Mouse (Mus musculus) cerebellum, adult 2 months (tissue): ENCODE measurements around the gene Pus3. TPM values are rescaled to one million over a fixed set of nuclear protein-coding genes. Genes with fewer than 3 reads are reported as not detected.

ENCODE experiments used
- DNase-seq, 2 experiments: peaks; one replicate each; pipeline ENCODE4 v3.0.0; 2021
- H3K27ac ChIP-seq: fragments of 200-500 bp; 2 replicates; pipeline ENCODE4 v1.5.1; 2012; ENCODE audit warnings: low read length, control low read depth, inconsistent platforms; ENCODE audit not compliant: insufficient read depth
- H3K27me3 ChIP-seq: fragments of 200-500 bp; 2 replicates; pipeline ENCODE4 v1.6.1; 2012; ENCODE audit warnings: inconsistent platforms, mild to moderate bottlenecking, low read length, moderate library complexity; ENCODE audit not compliant: control insufficient read depth, insufficient read depth
- H3K4me1 ChIP-seq: fragments of 200-500 bp; 2 replicates; pipeline ENCODE4 v1.6.1; 2011; ENCODE audit warnings: low read length; ENCODE audit not compliant: control insufficient read depth, insufficient read depth
- H3K4me3 ChIP-seq: fragments of 200-500 bp; replicated peaks from 2 replicates; pipeline ENCODE3; 2011; ENCODE audit warnings: mild to moderate bottlenecking, low read depth, low read length, control low read depth; ENCODE audit not compliant: insufficient read depth
- CTCF ChIP-seq: fragments of 200-500 bp; IDR thresholded peaks from 2 replicates; pipeline ENCODE4 v1.5.1; 2011; ENCODE audit warnings: low read depth, mild to moderate bottlenecking, control low read depth, low read length, moderate library complexity, borderline replicate concordance; ENCODE audit not compliant: insufficient read depth
- POLR2A ChIP-seq: fragments of 200-500 bp; IDR thresholded peaks from 2 replicates; pipeline ENCODE4 v1.6.1; 2011; ENCODE audit warnings: low read length, control low read depth, borderline replicate concordance; ENCODE audit not compliant: insufficient read depth
- WGBS: fragments of 180-500 bp; shearing (Covaris S2); methylation state at CpG from one replicate; pipeline ENCODE4 v1.1.7; 2018; 5-methylcytosine and 5-hydroxymethylcytosine counted together
- polyA plus RNA-seq: library from polyadenylated mRNA; depleted of rRNA; stranded (reverse); fragments of >200 nt; gene quantifications from 2 replicates; pipeline ENCODE4 v1.2.3, GENCODE M21; 2012; rRNA removed

The Pus3 gene
- polyA plus RNA-seq = 13.1 and 13.7 TPM in 2 replicates

- Histone ChIP-seq H3K4me1 (no peaks in the 10 kb centered on the region), H3K4me3 (peak within 1 kb of the TSS; percentile 90), H3K27ac (peak within 1 kb of the TSS; percentile 23), H3K27me3 (no peaks in the 10 kb centered on the region)
- DNase-seq = peak; percentile 89 to 92
- no peak for TF ChIP-seq CTCF
- TF ChIP-seq POLR2A = peak; percentile 62; the same call in 1 of the 2 replicates
- 1% methylated on average over 59 of the region's 59 CpGs for WGBS
These were observed at the start of gene Pus3, which contains the start of gene Ddx25 for GRCm38 (mm10) chr9:35558257-35559008. Gene Pus3 (plus strand): TSS chr9:35558595. Gene Ddx25 (minus strand): TSS chr9:35558528.

DNA sequence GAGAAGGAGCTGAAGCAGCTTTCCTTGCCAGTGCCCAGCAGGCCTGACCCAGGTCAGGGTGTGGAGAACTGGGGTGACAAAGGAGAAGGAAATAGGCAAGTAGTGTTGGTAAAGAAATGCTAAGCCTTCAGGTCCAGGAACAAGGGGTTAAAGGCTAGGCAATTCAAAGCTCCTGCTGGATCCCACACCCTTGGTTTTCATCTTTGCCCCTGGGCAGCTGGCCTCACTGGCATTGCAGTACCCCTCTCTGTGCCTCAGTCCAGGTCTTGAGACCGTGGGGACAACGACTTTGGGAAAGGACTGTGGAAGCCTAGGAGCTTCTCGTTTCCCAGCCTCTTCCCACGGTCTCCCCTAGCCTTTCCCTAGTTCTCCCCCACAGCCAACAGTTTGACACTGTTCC lies 44.5 kb upstream of the Pus3 start:
- 81% methylated on average over 4 of the region's 4 CpGs for WGBS
- no peak for TF ChIP-seq CTCF
- TF ChIP-seq POLR2A = no peak
- Histone ChIP-seq H3K4me3 (no peak overlapping the region), H3K4me1 (peaks cover 7% of the 10 kb centered on the region), H3K27me3 (no peaks in the 10 kb centered on the region), H3K27ac (no peak overlapping the region)
- DNase-seq = no peak

- WGBS = 80% methylated on average over 5 of the region's 5 CpGs
- no peak for TF ChIP-seq CTCF
- TF ChIP-seq POLR2A = no peak
- DNase-seq = no peak
- Histone ChIP-seq H3K4me1 (no peaks in the 10 kb centered on the region; the same call in 1 of the 2 replicates), H3K4me3 (no peak overlapping the region), H3K27ac (no peak overlapping the region), H3K27me3 (no peaks in the 10 kb centered on the region)
These were observed 42.2 kb upstream of the Pus3 start for GRCm38 (mm10) chr9:35516182-35516581.

DNA sequence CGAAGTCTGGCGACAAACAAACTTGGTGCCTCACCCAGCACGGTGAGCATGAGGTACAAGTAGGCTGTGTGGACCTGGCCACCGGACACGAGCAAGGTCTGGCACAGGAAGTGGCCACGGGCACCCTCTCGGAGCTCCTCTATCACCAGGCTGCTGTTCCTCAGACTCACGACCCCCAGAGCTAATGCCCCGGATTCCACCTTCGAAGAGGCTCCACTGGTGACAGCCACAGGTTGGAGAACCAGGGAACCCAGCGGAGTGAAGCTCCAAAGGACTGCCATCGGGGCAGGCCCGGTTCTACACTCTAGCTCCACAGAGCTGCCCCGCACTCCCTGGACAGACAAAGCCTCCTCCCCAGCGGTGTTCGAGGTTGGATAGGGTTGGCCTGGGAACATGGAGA lies 41.7 kb upstream of the Pus3 start:
- no peaks in the 10 kb centered on the region for H3K27me3 ChIP-seq
- DNase-seq = no peak
- TF ChIP-seq CTCF = no peak
- H3K27ac ChIP-seq = no peak overlapping the region
- WGBS = 90% methylated on average over 16 of the region's 16 CpGs
- H3K4me3 ChIP-seq = no peak overlapping the region
- no peaks in the 10 kb centered on the region for H3K4me1 ChIP-seq

DNA sequence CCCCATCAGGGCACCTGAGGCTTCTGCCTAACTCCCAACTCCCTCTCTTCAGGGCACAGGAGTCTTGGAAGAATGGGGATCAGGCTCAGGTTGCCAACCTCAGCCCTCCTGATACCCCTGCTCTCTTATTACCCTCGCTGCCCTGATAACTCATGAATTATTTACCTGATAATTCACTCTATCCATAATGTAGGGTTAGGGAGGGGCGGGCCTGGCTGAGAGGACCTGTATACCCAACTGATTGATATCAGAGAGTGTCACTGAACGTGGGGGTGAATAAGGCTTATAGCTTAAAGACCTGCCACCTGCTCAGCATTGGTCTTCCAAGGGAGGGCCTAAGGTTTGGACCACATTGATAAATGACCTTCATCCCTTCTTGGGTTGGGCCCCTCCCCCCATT lies 40.2 kb upstream of the Pus3 start, which contains the start of gene Gm1113:
Gene Gm1113 (minus strand): TSS at position 101 of the 400 bp plus-strand sequence.
- no peaks in the 10 kb centered on the region for H3K4me1 ChIP-seq
- DNase-seq = no peak
- H3K4me3 ChIP-seq = no peak within 1 kb of the TSS
- no peak within 1 kb of the TSS for H3K27ac ChIP-seq
- WGBS = 91% methylated on average over 3 of the region's 3 CpGs
- no peaks in the 10 kb centered on the region for H3K27me3 ChIP-seq
- TF ChIP-seq POLR2A (no peak), CTCF (no peak)

DNA sequence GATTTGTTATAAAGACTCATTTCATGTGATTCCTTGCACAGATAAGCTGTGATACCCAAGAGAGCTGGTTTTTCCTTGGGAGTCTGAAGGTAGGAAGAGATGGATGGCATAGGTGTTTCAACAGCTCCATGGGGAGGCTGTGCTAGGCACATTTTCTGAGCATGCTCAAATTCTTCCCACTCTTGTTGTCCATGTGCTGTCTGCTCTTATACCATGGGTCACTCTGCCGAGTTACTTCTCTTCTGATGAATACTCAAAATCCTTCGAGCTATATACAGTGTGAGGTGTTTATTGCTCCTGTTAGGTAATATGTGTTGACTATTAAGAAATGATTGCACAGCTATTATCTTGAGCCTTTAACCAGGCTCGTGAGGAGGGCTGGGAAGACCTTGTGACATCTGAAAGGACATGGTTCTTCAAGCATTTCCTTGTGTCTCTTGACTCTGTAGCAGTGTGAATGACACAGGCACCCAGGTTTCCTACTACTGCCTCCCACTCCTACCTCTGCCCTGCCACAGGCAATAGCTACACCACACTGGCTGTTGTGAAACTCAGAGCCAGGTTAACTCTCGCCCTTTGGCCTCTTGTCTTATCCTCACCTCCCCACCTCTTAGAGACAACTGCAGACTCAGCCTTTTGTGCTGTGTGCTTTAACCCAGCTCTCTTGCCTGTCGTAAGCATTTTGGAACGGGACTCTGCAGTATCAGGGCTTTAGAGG lies 37.6 kb upstream of the Pus3 start:
- Histone ChIP-seq H3K4me3 (no peak overlapping the region), H3K27me3 (no peaks in the 10 kb centered on the region), H3K4me1 (no peaks in the 10 kb centered on the region), H3K27ac (no peak overlapping the region)
- DNase-seq = no peak
- TF ChIP-seq CTCF (no peak), POLR2A (no peak)
- 94% methylated on average over 6 of the region's 6 CpGs for WGBS

DNA sequence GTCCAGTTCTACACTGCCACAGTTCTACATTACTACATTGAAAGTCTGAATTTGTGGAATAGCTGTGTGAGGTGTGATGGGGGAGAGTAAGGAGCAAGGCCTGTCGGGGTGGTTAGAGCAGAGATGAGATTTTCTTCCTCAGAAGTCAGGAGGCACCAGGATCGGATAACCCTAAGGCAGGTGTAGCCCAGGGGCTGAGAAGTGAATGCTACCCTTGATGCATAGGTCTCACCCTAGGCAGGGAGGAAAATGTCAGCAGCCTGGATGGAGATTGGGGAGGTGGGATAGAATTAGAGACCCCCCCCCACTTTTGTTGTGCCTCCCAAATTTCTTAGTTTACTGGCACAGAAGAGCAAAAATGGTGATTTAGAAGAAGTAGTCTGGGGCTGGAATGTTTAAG lies 36.2 kb upstream of the Pus3 start:
- H3K4me1 ChIP-seq = no peaks in the 10 kb centered on the region
- no peaks in the 10 kb centered on the region for H3K27me3 ChIP-seq
- H3K27ac ChIP-seq = no peak overlapping the region
- no peak for DNase-seq
- TF ChIP-seq POLR2A (no peak), CTCF (no peak)
- 85% methylated on average over 2 of the region's 2 CpGs for WGBS
- H3K4me3 ChIP-seq = no peak overlapping the region
